Mouse (Mus musculus) left cerebral cortex, adult 8-10 months (tissue): ENCODE data around the gene Adcy7. TPM values are rescaled to one million over a fixed set of nuclear protein-coding genes. Genes with fewer than 3 reads are reported as not detected.

Source experiments
- DNase-seq, 2 experiments: peaks; one replicate each; pipeline ENCODE4 v3.0.0; 2022; ENCODE audit warnings: low spot score in 2 of 2
- total RNA-seq, 4 experiments: library from RNA; stranded (reverse); gene quantifications; 2 replicates each; pipeline ENCODE4 v1.2.4; 2022

The Adcy7 gene
- total RNA-seq, 4 experiments from 2014 or later: 5.7 to 6.9 (median 6.4) TPM

GRCm38 (mm10) chr8:88299907-88300603 is 27.9 kb downstream of the Adcy7 start:
- no peak for DNase-seq

GRCm38 (mm10) chr8:88301589-88302437 is 29.6 kb downstream of the Adcy7 start:
- no peak for DNase-seq

- DNase-seq: no peak
Observed at GRCm38 (mm10) chr8:88305814-88306213, 33.6 kb downstream of the Adcy7 start.

- no peak for DNase-seq
Observed at GRCm38 (mm10) chr8:88306511-88306910, 34.3 kb downstream of the Adcy7 start.

- DNase-seq: no peak
Observed at GRCm38 (mm10) chr8:88307736-88308135, 35.5 kb downstream of the Adcy7 start.

GRCm38 (mm10) chr8:88309274-88309873 is 37.2 kb downstream of the Adcy7 start:
- no peak for DNase-seq

- DNase-seq: no peak
Observed at GRCm38 (mm10) chr8:88309881-88310280, 37.7 kb downstream of the Adcy7 start.

GRCm38 (mm10) chr8:88310286-88310685 is 38.1 kb downstream of the Adcy7 start:
- no peak for DNase-seq

GRCm38 (mm10) chr8:88312966-88313365 is 40.8 kb downstream of the Adcy7 start:
- no peak for DNase-seq

GRCm38 (mm10) chr8:88313991-88314390 is 41.8 kb downstream of the Adcy7 start:
- no peak for DNase-seq

GRCm38 (mm10) chr8:88315302-88315701 is 43.1 kb downstream of the Adcy7 start:
- DNase-seq: no peak

- DNase-seq: peak in 1 of 2 experiments; percentile 28
Observed at GRCm38 (mm10) chr8:88316139-88316931, 44.1 kb downstream of the Adcy7 start.

- DNase-seq: no peak
Observed at GRCm38 (mm10) chr8:88317341-88317740, 45.1 kb downstream of the Adcy7 start.

GRCm38 (mm10) chr8:88318151-88318550 is 45.9 kb downstream of the Adcy7 start:
- no peak for DNase-seq

- DNase-seq: no peak
Observed at GRCm38 (mm10) chr8:88320134-88320533, 47.9 kb downstream of the Adcy7 start.

GRCm38 (mm10) chr8:88321387-88321786 is 49.2 kb downstream of the Adcy7 start:
- DNase-seq: no peak

GRCm38 (mm10) chr8:88323523-88323922 is 51.3 kb downstream of the Adcy7 start:
- DNase-seq: no peak

GRCm38 (mm10) chr8:88324760-88325159 is 52.6 kb downstream of the Adcy7 start:
- DNase-seq: no peak

GRCm38 (mm10) chr8:88325251-88325650 is 53.0 kb downstream of the Adcy7 start:
- DNase-seq: no peak

- no peak for DNase-seq
Observed at GRCm38 (mm10) chr8:88325795-88326194, 53.6 kb downstream of the Adcy7 start.

GRCm38 (mm10) chr8:88326328-88326727 is 54.1 kb downstream of the Adcy7 start:
- DNase-seq: no peak
